Mouse (Mus musculus) kidney, embryonic 16.5 days (tissue): ENCODE data around the gene Rnaseh2b. TPM values are rescaled to one million over a fixed set of nuclear protein-coding genes. Genes with fewer than 3 reads are reported as not detected.
A peak's percentile ranks its signal among the peaks of the same experiment; 100 is the strongest.

Experiments used
- ATAC-seq: fragments of 200-750 bp; cut with Nextera tagmentation; 2 replicates; pipeline ENCODE4 v1.8.0; 2017; ENCODE audit warnings: moderate TSS enrichment; ENCODE audit not compliant: low FRiP score, low TSS enrichment
- H3K27ac ChIP-seq: fragments of 300-500 bp; sonication (generic); 2 replicates; pipeline ENCODE4 v1.5.1; 2014; ENCODE audit warnings: low read length
- H3K27me3 ChIP-seq: fragments of 300-500 bp; sonication (generic); 2 replicates; pipeline ENCODE4 v1.6.1; 2014; ENCODE audit warnings: low read length, control low read depth, mixed read lengths; ENCODE audit not compliant: insufficient read depth
- H3K36me3 ChIP-seq: fragments of 300-500 bp; sonication (generic); 2 replicates; pipeline ENCODE4 v1.6.1; 2014; ENCODE audit warnings: low read length, control low read depth, mixed read lengths; ENCODE audit not compliant: insufficient read depth
- H3K4me1 ChIP-seq: fragments of 300-500 bp; sonication (generic); 2 replicates; pipeline ENCODE4 v1.6.1; 2014; ENCODE audit warnings: low read length, control low read depth, mixed read lengths; ENCODE audit not compliant: insufficient read depth
- H3K4me2 ChIP-seq: fragments of 300-500 bp; sonication (generic); replicated peaks from 2 replicates; pipeline ENCODE4 v1.6.1; 2014; ENCODE audit warnings: low read depth, low read length
- H3K4me3 ChIP-seq: fragments of 300-500 bp; sonication (generic); 2 replicates; pipeline ENCODE4 v1.5.1; 2014; ENCODE audit warnings: mild to moderate bottlenecking, low read length
- H3K9ac ChIP-seq: fragments of 300-500 bp; sonication (generic); replicated peaks from 2 replicates; pipeline ENCODE4 v1.6.1; 2014; ENCODE audit warnings: low read length
- H3K9me3 ChIP-seq: fragments of 300-500 bp; sonication (generic); 2 replicates; pipeline ENCODE4 v1.6.1; 2016; ENCODE audit warnings: low read length, control low read depth
- WGBS: fragments of 180-500 bp; shearing (Covaris S2); extraction: QIAGEN DNeasy Blood & Tissue Kit; methylation state at CpG from one replicate; pipeline ENCODE4 v1.1.7; 2014; 5-methylcytosine and 5-hydroxymethylcytosine counted together
- polyA plus RNA-seq: library from polyadenylated mRNA; unstranded; fragments of >200 nt; fragmentation: Nextera tagmentation; extraction: Ambion mirVana; gene quantifications from 2 replicates; pipeline ENCODE4 v1.2.1, GENCODE M21; 2015

Rnaseh2b gene
- polyA plus RNA-seq, 1 experiment from 2014 or later = 52.5 TPM

DNA sequence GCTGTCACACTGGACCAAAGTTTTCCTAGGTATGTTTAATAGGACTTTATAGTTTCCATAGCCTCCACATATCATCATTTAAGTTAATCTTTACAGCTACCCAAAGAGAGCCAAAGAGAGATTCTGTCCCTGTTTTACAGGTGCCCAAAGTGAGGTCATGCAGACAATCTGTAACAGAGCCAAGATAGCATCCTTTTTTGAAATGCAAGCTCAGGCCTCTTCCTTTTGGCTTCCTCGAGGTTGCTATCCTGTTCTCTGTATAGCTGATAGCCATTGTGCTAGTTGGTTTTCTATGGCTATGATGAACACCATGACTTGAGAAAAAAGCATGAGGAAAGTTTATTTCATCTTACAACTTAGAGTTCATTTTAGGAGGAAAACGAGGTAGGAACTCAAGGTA lies 83.7 kb downstream of the Rnaseh2b start:
- H3K36me3 ChIP-seq = peaks cover 5% of the 10 kb centered on the region; the same call in 1 of the 2 replicates
- H3K4me1 ChIP-seq = peaks cover 34% of the 10 kb centered on the region
- H3K9me3 ChIP-seq = no peaks in the 10 kb centered on the region
- no peak overlapping the region for H3K4me2 ChIP-seq
- peak overlapping the region; percentile 22; the same call in 1 of the 2 replicates for H3K27ac ChIP-seq
- no peak for ATAC-seq
- WGBS = 68% methylated on average over 2 of the region's 2 CpGs
- no peaks in the 10 kb centered on the region for H3K27me3 ChIP-seq
- no peak overlapping the region for H3K9ac ChIP-seq
- H3K4me3 ChIP-seq = no peak overlapping the region

DNA sequence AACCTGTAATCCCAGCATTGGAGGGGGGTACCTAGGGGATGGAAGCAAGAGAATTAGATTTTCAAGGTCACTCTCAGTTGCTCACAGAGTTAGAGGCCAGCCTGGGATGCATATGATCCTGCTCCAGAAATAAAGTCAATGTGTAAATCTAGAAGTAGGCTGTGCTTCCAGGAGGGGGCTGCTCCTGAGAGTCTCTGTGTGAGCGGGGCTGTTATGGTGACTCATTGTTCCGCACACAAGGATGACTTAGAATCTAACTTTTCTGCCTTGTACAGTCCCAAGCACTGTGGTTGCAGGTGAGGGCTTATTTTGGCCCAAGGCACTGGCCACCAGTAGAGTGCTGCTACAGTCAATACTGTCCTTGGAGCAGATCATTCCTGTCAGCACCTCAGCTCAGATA lies 87.0 kb downstream of the Rnaseh2b start:
- H3K27ac ChIP-seq = no peak overlapping the region
- no peak overlapping the region for H3K9ac ChIP-seq
- no peak overlapping the region for H3K4me2 ChIP-seq
- ATAC-seq = no peak
- peaks cover 12% of the 10 kb centered on the region for H3K4me1 ChIP-seq
- no peaks in the 10 kb centered on the region for H3K27me3 ChIP-seq
- H3K36me3 ChIP-seq = peaks cover 5% of the 10 kb centered on the region; the same call in 1 of the 2 replicates
- 96% methylated on average over 2 of the region's 2 CpGs for WGBS
- no peak overlapping the region for H3K4me3 ChIP-seq
- H3K9me3 ChIP-seq = no peaks in the 10 kb centered on the region

DNA sequence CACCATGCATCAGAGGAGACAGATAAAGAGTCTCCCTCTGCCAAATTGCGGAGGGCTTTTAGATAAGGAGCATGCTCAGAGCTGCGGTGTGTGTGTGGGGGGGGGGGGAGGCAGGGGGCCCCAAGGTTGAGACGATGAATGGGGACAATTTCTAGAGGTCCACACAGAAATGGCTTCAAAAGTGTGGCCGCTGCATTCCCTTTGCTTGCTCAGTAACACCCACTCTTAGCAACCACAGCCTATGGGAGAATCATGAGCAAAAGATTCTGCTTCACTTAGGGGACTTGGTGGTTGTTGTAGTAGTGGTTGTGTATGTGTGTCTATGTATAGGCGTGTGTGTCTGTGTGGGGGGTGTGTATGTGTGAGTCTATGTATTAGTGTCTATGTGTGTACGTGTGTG lies 88.2 kb downstream of the Rnaseh2b start:
- no peaks in the 10 kb centered on the region for H3K9me3 ChIP-seq
- H3K36me3 ChIP-seq = peaks cover 5% of the 10 kb centered on the region; the same call in 1 of the 2 replicates
- no peak overlapping the region for H3K4me2 ChIP-seq
- no peak overlapping the region for H3K4me3 ChIP-seq
- no peak overlapping the region for H3K27ac ChIP-seq
- ATAC-seq = no peak
- H3K9ac ChIP-seq = no peak overlapping the region
- WGBS = 85% methylated on average over 6 of the region's 6 CpGs
- H3K27me3 ChIP-seq = no peaks in the 10 kb centered on the region
- H3K4me1 ChIP-seq = peaks cover 4% of the 10 kb centered on the region; the same call in 1 of the 2 replicates

DNA sequence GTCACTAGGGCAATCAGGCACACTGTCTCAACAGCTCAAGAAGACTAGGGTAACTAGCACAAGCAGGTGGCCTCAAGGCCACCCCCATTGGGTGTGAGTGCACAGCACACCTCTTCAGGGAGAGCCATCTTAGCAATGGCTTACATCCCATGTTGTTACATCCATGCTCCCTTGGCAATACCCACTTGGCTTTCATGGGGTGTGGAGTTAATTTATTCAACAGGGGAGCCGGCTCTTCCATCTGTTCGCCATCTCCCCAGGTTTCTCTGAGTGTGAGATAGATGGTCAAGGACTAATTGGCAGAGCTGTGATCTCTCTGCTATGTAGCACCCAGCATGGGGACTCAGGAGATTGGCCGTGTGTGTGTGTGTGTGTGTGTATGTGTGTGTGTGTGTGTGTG lies 90.7 kb downstream of the Rnaseh2b start:
- no peak overlapping the region for H3K4me2 ChIP-seq
- H3K36me3 ChIP-seq = no peaks in the 10 kb centered on the region
- no peak overlapping the region for H3K4me3 ChIP-seq
- H3K9ac ChIP-seq = no peak overlapping the region
- no peak for ATAC-seq
- no peaks in the 10 kb centered on the region for H3K9me3 ChIP-seq
- no peak overlapping the region for H3K27ac ChIP-seq
- H3K4me1 ChIP-seq = no peaks in the 10 kb centered on the region
- no peaks in the 10 kb centered on the region for H3K27me3 ChIP-seq
- 94% methylated on average over 3 of the region's 3 CpGs for WGBS

DNA sequence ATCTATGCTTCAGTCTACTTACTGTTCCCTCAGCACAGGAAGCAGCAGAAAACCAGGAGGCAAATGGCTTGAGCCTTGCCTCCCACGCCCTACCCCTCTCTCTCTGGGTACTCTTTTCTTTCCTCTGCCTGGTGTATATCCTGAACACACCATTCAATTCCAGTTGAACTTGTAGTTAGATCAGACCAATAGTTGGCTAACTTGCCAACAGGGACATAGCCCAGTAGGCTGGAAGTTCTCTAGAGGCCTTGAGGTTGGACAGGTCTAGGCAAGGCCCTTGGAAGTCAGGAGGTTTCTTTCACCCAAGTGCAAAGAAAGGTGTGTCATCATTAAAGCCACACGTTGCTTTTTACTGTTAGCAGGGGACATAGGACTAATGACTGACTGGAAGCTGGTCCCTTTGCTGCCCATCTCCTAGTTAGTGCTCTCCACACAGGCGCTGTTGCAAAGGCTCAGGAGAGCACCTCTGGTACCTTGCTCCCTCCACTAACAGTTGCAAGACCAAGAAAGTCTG lies 91.5 kb downstream of the Rnaseh2b start:
- Histone ChIP-seq H3K36me3 (no peaks in the 10 kb centered on the region), H3K4me3 (no peak overlapping the region), H3K27ac (no peak overlapping the region), H3K4me2 (no peak overlapping the region), H3K4me1 (no peaks in the 10 kb centered on the region), H3K9me3 (no peaks in the 10 kb centered on the region), H3K27me3 (no peaks in the 10 kb centered on the region), H3K9ac (no peak overlapping the region)
- 81% methylated on average over 3 of the region's 3 CpGs for WGBS
- no peak for ATAC-seq

DNA sequence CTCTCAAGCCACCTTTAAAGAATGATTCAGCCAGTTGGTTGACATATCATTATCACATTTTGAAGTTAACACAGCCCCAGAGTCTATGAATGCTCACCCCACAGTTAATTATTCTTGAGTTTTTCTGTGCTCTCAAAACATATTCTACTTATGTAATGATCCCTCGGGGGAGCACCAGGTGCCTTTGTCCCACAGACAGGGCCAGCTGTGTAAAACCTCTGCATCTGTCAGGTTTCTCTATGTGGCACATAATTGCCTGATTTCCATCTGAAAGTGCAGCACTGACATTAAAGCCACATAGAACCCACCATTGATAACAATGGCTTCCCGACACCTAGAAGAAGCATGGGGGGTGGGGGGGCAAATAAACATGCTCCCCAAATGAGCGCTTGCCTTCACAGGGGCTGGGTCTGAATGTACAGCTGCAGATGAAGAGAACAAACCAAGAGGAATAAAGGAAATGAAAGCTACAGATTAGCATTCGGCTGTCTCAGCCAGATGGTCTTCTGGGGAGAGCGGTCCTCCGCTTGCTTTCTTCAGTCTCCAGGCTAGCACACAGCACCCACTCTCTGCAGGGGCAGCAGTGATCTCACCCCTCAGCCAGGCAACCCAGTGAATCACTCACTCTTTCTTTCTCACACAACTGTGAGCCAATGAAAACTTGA lies 96.8 kb downstream of the Rnaseh2b start:
- no peak for ATAC-seq
- Histone ChIP-seq H3K27ac (no peak overlapping the region), H3K4me2 (no peak overlapping the region), H3K4me1 (no peaks in the 10 kb centered on the region), H3K36me3 (no peaks in the 10 kb centered on the region), H3K9me3 (no peaks in the 10 kb centered on the region), H3K4me3 (no peak overlapping the region), H3K9ac (no peak overlapping the region), H3K27me3 (no peaks in the 10 kb centered on the region)
- 81% methylated on average over 6 of the region's 6 CpGs for WGBS

DNA sequence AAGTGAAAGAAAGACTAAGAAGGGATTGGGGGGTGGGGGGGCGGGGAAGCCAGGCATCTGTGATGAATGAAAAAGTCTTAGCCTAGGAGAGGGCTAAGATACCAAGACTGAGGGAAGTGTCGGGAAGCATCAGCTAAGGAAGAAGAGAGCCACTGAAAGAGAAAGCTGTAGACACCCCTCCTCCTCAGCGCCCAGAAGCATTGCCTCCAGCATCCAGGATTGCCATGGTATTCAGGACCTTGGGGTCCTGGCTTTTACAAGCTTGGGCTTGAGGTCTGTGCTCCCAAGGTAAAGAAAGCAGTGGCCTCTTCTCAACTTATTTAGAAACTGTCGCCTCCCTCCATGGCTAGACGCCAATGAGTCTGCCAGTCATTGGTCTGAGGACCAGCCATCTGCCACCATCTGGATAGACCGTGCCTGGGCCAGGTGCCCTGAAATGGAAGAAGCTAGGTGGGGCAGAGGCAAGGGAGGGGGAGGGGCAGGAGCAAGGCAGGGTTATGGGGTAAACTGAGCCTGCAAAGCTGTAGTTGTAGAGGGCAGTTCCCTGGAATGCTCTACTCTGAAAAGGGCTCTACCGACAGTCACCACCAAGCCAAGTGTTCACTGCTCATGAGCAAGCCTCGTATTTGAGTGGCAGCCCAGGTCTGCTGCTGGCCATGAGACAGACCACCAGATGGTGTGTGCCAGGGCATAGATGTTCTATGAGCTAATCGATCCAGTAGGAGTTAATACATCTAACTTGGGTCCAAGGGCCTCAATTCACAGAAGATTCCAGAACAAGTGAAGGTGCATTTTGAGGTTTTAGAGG lies 97.5 kb downstream of the Rnaseh2b start:
- no peak overlapping the region for H3K27ac ChIP-seq
- no peaks in the 10 kb centered on the region for H3K27me3 ChIP-seq
- no peaks in the 10 kb centered on the region for H3K9me3 ChIP-seq
- no peak overlapping the region for H3K4me2 ChIP-seq
- ATAC-seq = no peak
- H3K4me1 ChIP-seq = no peaks in the 10 kb centered on the region
- WGBS = 86% methylated on average over 9 of the region's 9 CpGs
- no peaks in the 10 kb centered on the region for H3K36me3 ChIP-seq
- no peak overlapping the region for H3K4me3 ChIP-seq
- H3K9ac ChIP-seq = no peak overlapping the region

DNA sequence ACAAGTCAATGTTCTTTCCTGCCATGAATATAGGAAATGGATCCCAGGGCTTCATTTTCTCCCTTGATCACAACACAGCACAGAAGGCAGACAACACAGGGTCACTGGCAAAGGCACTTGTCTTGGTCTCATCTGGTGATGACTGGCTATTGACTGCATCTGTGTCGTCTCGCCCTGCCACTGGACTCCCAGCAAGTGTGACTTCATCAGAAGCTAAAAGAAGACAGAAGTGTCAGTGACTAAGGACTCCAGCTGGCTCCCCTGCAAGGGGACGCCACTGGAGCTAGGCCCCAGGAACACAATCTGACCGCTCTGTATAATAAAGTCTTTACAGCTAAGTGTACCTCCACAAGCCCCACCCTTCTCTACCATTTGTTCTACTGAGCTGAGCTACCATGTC lies 100.4 kb downstream of the Rnaseh2b start:
- H3K4me1 ChIP-seq = no peaks in the 10 kb centered on the region
- no peaks in the 10 kb centered on the region for H3K9me3 ChIP-seq
- ATAC-seq = no peak
- no peaks in the 10 kb centered on the region for H3K36me3 ChIP-seq
- no peak overlapping the region for H3K4me2 ChIP-seq
- no peak overlapping the region for H3K27ac ChIP-seq
- H3K4me3 ChIP-seq = no peak overlapping the region
- 37% methylated on average over 4 of the region's 4 CpGs for WGBS
- no peak overlapping the region for H3K9ac ChIP-seq
- H3K27me3 ChIP-seq = no peaks in the 10 kb centered on the region

DNA sequence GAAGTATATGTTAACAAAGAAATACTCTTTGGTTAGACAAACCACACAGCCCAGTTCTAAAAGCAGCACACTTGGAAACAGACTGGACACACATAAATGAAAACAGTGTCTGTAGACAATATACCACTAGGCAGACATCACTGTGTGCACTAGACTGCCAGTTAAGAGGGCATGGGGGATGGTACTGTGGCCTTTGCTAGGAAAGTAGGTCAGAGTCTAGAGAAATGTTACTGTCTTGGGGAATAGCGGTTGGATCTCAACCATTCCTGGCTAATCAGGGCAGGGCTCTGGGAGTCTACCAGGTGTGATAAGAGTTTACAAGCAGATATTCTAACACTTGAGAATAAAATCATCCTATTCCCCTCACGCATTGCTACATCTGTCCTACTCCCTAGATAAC lies 103.0 kb downstream of the Rnaseh2b start:
- 90% methylated on average over 2 of the region's 2 CpGs for WGBS
- Histone ChIP-seq H3K27ac (no peak overlapping the region), H3K9me3 (no peaks in the 10 kb centered on the region), H3K4me1 (no peaks in the 10 kb centered on the region), H3K4me3 (no peak overlapping the region), H3K36me3 (no peaks in the 10 kb centered on the region), H3K4me2 (no peak overlapping the region), H3K27me3 (no peaks in the 10 kb centered on the region), H3K9ac (no peak overlapping the region)
- no peak for ATAC-seq
